ENCODE assay signal across 15 mouse cellular contexts in the genomic region with DNA sequence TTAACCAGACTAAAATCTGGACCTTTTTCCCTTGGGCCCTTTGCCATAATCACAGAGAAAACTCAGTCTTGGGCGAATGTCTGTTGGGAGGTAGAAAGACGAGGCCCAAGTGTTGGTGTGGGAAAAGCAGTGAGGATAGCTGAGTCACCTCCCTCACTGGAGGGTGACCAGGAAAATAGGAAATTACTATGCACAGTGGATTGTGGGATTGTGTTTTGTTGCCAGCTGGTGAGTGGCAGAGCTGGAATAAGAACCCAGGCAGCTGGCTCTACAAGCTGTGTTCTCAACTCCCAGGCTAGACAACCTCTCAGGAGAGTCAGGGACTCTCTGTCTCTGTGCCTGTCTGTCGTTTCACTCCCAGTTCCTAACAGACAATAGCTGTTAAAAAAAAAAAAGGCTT. TPM values are rescaled to one million over a fixed set of nuclear protein-coding genes. Genes with fewer than 3 reads are reported as not detected.
DNase-seq lines count a peak whose midpoint lies in the region; ATAC-seq lines count a peak whose summit lies in the region.
"Had no signal": no experiment of that assay in that cellular context is flagged by ENCODE, and none has a peak within 500 bp of the region (broad histone marks: within the 10 kb centered on the region; RNA-seq: fewer than 3 reads in every experiment).

No protein-coding gene starts in this region.

- H3K36me3 ChIP-seq in forebrain, embryonic 13.5 days (ENCODE audit: poor library complexity, severe bottlenecking) = no peaks in the 10 kb centered on the region
- no peaks in the 10 kb centered on the region for H3K36me3 ChIP-seq in forebrain, embryonic 11.5 days (ENCODE audit: control insufficient read depth, insufficient read depth, low read length)
- no peaks in the 10 kb centered on the region for H3K36me3 ChIP-seq in kidney, embryonic 16.5 days (ENCODE audit: insufficient read depth, low read length)
- H3K36me3 ChIP-seq: embryonic facial prominence, embryonic 12.5 days; hindbrain, embryonic 10.5 days had no signal

- H3K27me3 ChIP-seq in forebrain, embryonic 13.5 days = no peaks in the 10 kb centered on the region
- no peaks in the 10 kb centered on the region for H3K27me3 ChIP-seq in forebrain, embryonic 11.5 days (ENCODE audit: control insufficient read depth, insufficient read depth, low read length)
- H3K27me3 ChIP-seq in kidney, embryonic 16.5 days (ENCODE audit: insufficient read depth, low read length) = no peaks in the 10 kb centered on the region
- H3K27me3 ChIP-seq: embryonic facial prominence, embryonic 12.5 days had no signal

- 68% methylated on average over 3 of the region's 3 CpGs for WGBS in forebrain, embryonic 13.5 days
- WGBS in forebrain, embryonic 11.5 days = 72% methylated on average over 3 of the region's 3 CpGs
- WGBS in kidney, embryonic 16.5 days = 56% methylated on average over 3 of the region's 3 CpGs

- H3K27ac ChIP-seq in forebrain, embryonic 13.5 days = no peak overlapping the region
- H3K27ac ChIP-seq in forebrain, embryonic 11.5 days (ENCODE audit: low read depth, low read length) = no peak overlapping the region
- H3K27ac ChIP-seq in kidney, embryonic 16.5 days (ENCODE audit: low read length) = no peak overlapping the region
- H3K27ac ChIP-seq: embryonic facial prominence, embryonic 12.5 days; hindbrain, embryonic 10.5 days; kidney, postnatal 0 days had no signal

- no peak for DNase-seq in forebrain, embryonic 11.5 days (ENCODE audit: low spot score)
- DNase-seq in MN1 (ENCODE audit: low spot score) = peak; percentile 9
- peak; percentile 49 to 66 for DNase-seq in frontal cortex, postnatal 36 days (ENCODE audit: low spot score in 2 of 2)
- peak; percentile 45 to 59 for DNase-seq in left cerebral cortex, postnatal 14 days (ENCODE audit: low spot score in 2 of 2)
- DNase-seq in urinary bladder, postnatal 36 days (ENCODE audit: low spot score in 2 of 2) = no peak
- no peak for DNase-seq in urinary bladder, adult 18-20 months (ENCODE audit: low spot score in 2 of 2)

- intact Hi-C loops in left cerebral cortex, postnatal 14 days (cut with DNase I) = loop anchor here (5.0 kb wide), 1 partner anchor 163 kb away; no protein-coding TSS in a partner anchor

- H3K4me1 ChIP-seq in forebrain, embryonic 13.5 days = no peaks in the 10 kb centered on the region
- H3K4me1 ChIP-seq in forebrain, embryonic 11.5 days (replicated peaks; ENCODE audit: control insufficient read depth, insufficient read depth, low read length) = no peaks in the 10 kb centered on the region
- no peaks in the 10 kb centered on the region for H3K4me1 ChIP-seq in kidney, embryonic 16.5 days (ENCODE audit: insufficient read depth, low read length)
- H3K4me1 ChIP-seq: embryonic facial prominence, embryonic 12.5 days; hindbrain, embryonic 10.5 days had no signal

- H3K9me3 ChIP-seq in forebrain, embryonic 13.5 days (replicated peaks) = no peaks in the 10 kb centered on the region
- H3K9me3 ChIP-seq in forebrain, embryonic 11.5 days (ENCODE audit: control insufficient read depth, low read length) = no peaks in the 10 kb centered on the region
- H3K9me3 ChIP-seq in kidney, embryonic 16.5 days (ENCODE audit: low read length) = no peaks in the 10 kb centered on the region
- H3K9me3 ChIP-seq: embryonic facial prominence, embryonic 12.5 days; hindbrain, embryonic 10.5 days had no signal

- H3K4me3 ChIP-seq in forebrain, embryonic 13.5 days = no peak overlapping the region
- no peak overlapping the region for H3K4me3 ChIP-seq in forebrain, embryonic 11.5 days (ENCODE audit: low read depth, low read length)
- H3K4me3 ChIP-seq in kidney, embryonic 16.5 days (ENCODE audit: low read length) = no peak overlapping the region
- H3K4me3 ChIP-seq: embryonic facial prominence, embryonic 12.5 days; hindbrain, embryonic 10.5 days had no signal

- ATAC-seq in forebrain, embryonic 13.5 days = peak; percentile 70; the same call in 1 of the 2 replicates
- no peak for ATAC-seq in forebrain, embryonic 11.5 days (replicated peaks; ENCODE audit: low FRiP score)
- no peak for ATAC-seq in kidney, embryonic 16.5 days (ENCODE audit: low FRiP score, low TSS enrichment)
- ATAC-seq: CD4-positive, CD25-positive, alpha-beta regulatory T cell, adult 4 months had no signal

- H3K4me2 ChIP-seq in forebrain, embryonic 13.5 days = no peak overlapping the region
- H3K4me2 ChIP-seq in forebrain, embryonic 11.5 days (ENCODE audit: low read depth, low read length, severe bottlenecking) = no peak overlapping the region
- H3K4me2 ChIP-seq in kidney, embryonic 16.5 days (replicated peaks; ENCODE audit: low read depth, low read length) = no peak overlapping the region
- H3K4me2 ChIP-seq: embryonic facial prominence, embryonic 12.5 days; liver, embryonic 11.5 days had no signal

- no peak overlapping the region for H3K9ac ChIP-seq in forebrain, embryonic 13.5 days
- no peak overlapping the region for H3K9ac ChIP-seq in forebrain, embryonic 11.5 days (ENCODE audit: low read length)
- H3K9ac ChIP-seq in kidney, embryonic 16.5 days (replicated peaks; ENCODE audit: low read length) = no peak overlapping the region
- H3K9ac ChIP-seq: embryonic facial prominence, embryonic 12.5 days had no signal

RNA-seq across cellular contexts. Expression of a gene that starts 11.1 kb away (rescaled TPM):
- polyA plus RNA-seq in forebrain, embryonic 13.5 days (2015; fragmentation: Nextera tagmentation; extraction: Ambion mirVana) = not detected in 2 replicates
- polyA plus RNA-seq in forebrain, embryonic 11.5 days (2014; fragmentation: Nextera tagmentation; extraction: Ambion mirVana) = not detected in 2 replicates
- total RNA-seq in left cerebral cortex, postnatal 14 days (2021) = not detected
- polyA plus RNA-seq in kidney, embryonic 16.5 days (2015; fragmentation: Nextera tagmentation; extraction: Ambion mirVana) = not detected in 2 replicates
- total RNA-seq: granulocyte monocyte progenitor cell, adult 5-6 weeks had no signal
- polyA plus RNA-seq: CD4-positive, CD25-positive, alpha-beta regulatory T cell, adult 4 months; embryonic facial prominence, embryonic 12.5 days; hindbrain, embryonic 10.5 days; kidney, postnatal 0 days; liver, embryonic 11.5 days; neural tube, embryonic 14.5 days had no signal

Comparison
In these comparisons a context has a peak if more than half of its experiments do, and no peak if none do; other contexts are left out.
1. DNase-seq: peak in MN1 (single experiment), frontal cortex, postnatal 36 days (2 of 2) and left cerebral cortex, postnatal 14 days (2 of 2); none in forebrain, embryonic 11.5 days (single experiment), urinary bladder, postnatal 36 days (0 of 2) and urinary bladder, adult 18-20 months (0 of 2).